Mouse (Mus musculus): ENCODE data around the gene Avil. TPM values are rescaled to one million over a fixed set of nuclear protein-coding genes. Genes with fewer than 3 reads are reported as not detected.
"Not testable (repeated sequence)": the region's sequence is repeated elsewhere in the genome, so short reads cannot be mapped to it uniquely, and the experiment has no call there.

The Avil gene
- total and polyA plus RNA-seq, 3 experiments = 10.1 to 49.7 (median 16.0) TPM

- Histone ChIP-seq H3K36me3 (ENCODE audit: control insufficient read depth in 1 of 2, insufficient read depth in 2 of 2, low read length in 2 of 2) (peaks cover 6 to 13% of the 10 kb centered on the region in 2 experiments), H3K9ac (ENCODE audit: control insufficient read depth, low read depth, low read length, poor library complexity, severe bottlenecking) (peak within 1 kb of the TSS; percentile 61), H3K27ac (ENCODE audit: control insufficient read depth, low read depth, low read length) (no peak within 1 kb of the TSS), H3K79me2 (ENCODE audit: control insufficient read depth, insufficient read depth, low read length, poor library complexity) (peaks cover 18% of the 10 kb centered on the region), H3K4me3 (ENCODE audit: control insufficient read depth in 1 of 2, insufficient read depth in 1 of 2, low read depth in 2 of 2, low read length in 2 of 2) (peak within 1 kb of the TSS; percentile 35 to 63), H3K27me3 (ENCODE audit: control insufficient read depth in 1 of 2, insufficient read depth in 2 of 2, low read length in 2 of 2) (no peaks in the 10 kb centered on the region), H3K4me1 (ENCODE audit: control insufficient read depth in 1 of 2, insufficient read depth in 2 of 2, low read length in 2 of 2) (peaks cover 3 to 18% of the 10 kb centered on the region in 2 experiments; a peak in 3 of 4 replicates), H3K9me3 (replicated peaks; ENCODE audit: insufficient read depth, low read length) (no peaks in the 10 kb centered on the region)
- peak; percentile 73 for DNase-seq (ENCODE audit: low read depth, low spot score)
- TF ChIP-seq RAD21 (IDR thresholded peaks at IDR 0.05; ENCODE audit: low read depth, low read length) = no peak
- peak; percentile 77 for TF ChIP-seq NRF1 (IDR thresholded peaks at IDR 0.05; ENCODE audit: insufficient read depth, low read depth, low read length, poor library complexity, severe bottlenecking)
- TF ChIP-seq MAZ (IDR thresholded peaks at IDR 0.05; ENCODE audit: low read depth, low read length) = peak; percentile 86; the same call in 1 of the 2 replicates
- TF ChIP-seq SIN3A (IDR thresholded peaks at IDR 0.05; ENCODE audit: low read length) = 0 out of 2 replicates have a peak, but pooled peaks have one; percentile 5
Measured at GRCm38 (mm10) chr10:127059968-127060916, 59.7 kb downstream of the Avil start, which contains the start of gene March9. March9 (minus strand) TSS chr10:127060184.

DNA sequence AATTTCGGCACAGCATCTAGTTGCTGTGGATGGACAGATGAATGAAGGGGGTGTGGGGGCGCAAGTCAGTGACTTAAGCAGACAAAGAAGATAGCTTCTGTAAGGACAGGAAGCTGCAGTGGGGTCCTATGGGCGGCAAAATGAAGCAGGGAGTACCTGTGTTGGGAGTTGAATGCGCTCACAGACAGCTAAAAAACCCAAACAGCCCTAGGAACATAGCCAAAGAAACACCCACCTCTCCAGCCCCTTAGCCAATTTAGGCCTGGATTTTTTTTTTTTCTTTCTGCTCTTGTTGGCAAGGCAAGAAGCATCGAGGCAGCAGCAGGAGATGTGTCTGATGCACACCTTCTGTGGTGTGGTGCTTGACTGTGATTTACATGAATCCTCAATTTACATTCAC is 60.6 kb downstream of the Avil start:
- peaks cover 21% of the 10 kb centered on the region for H3K79me2 ChIP-seq (ENCODE audit: control insufficient read depth, insufficient read depth, low read length, poor library complexity)
- peaks cover 3 to 21% of the 10 kb centered on the region in 2 experiments; a peak in 3 of 4 replicates for H3K4me1 ChIP-seq (ENCODE audit: control insufficient read depth in 1 of 2, insufficient read depth in 2 of 2, low read length in 2 of 2)
- no peak for DNase-seq (ENCODE audit: low read depth, low spot score)
- no peak overlapping the region for H3K4me3 ChIP-seq (ENCODE audit: control insufficient read depth in 1 of 2, insufficient read depth in 1 of 2, low read depth in 2 of 2, low read length in 2 of 2)
- peaks cover 12 to 20% of the 10 kb centered on the region in 2 experiments for H3K36me3 ChIP-seq (ENCODE audit: control insufficient read depth in 1 of 2, insufficient read depth in 2 of 2, low read length in 2 of 2)
- TF ChIP-seq E2F4 (IDR thresholded peaks at IDR 0.05; ENCODE audit: borderline replicate concordance, low read depth, low read length) (no peak), POLR2AphosphoS2 (IDR thresholded peaks at IDR 0.05; ENCODE audit: low read length) (no peak)
- H3K9ac ChIP-seq (ENCODE audit: control insufficient read depth, low read depth, low read length, poor library complexity, severe bottlenecking) = no peak overlapping the region
- H3K9me3 ChIP-seq (replicated peaks; ENCODE audit: insufficient read depth, low read length) = no peaks in the 10 kb centered on the region
- no peaks in the 10 kb centered on the region for H3K27me3 ChIP-seq (ENCODE audit: control insufficient read depth in 1 of 2, insufficient read depth in 2 of 2, low read length in 2 of 2)
- no peak overlapping the region for H3K27ac ChIP-seq (ENCODE audit: control insufficient read depth, low read depth, low read length)

DNA sequence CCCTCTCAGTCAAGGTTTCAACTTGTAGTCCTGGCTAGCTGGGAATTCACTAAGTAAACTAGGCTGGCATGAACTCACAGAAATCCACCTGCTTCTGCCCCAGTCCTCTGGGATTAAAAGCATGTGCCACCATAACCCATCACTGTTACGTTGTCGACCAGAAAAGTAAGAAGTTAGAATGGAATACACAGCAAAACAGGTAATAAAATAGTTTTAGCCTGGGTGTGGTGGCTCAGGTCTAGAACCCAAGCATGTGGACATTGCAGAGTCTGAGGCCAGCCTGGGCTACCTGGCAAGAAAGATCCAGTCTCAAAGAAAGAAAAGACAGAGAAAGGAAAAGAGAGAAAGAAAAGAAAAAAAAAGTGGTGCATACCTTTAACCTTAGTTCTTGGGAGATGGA is 61.0 kb downstream of the Avil start:
- no peak for DNase-seq (ENCODE audit: low read depth, low spot score)
- H3K27me3 ChIP-seq (ENCODE audit: control insufficient read depth in 1 of 2, insufficient read depth in 2 of 2, low read length in 2 of 2) = no peaks in the 10 kb centered on the region

GRCm38 (mm10) chr10:127062101-127062500 is 61.6 kb downstream of the Avil start:
- H3K4me1 ChIP-seq (ENCODE audit: control insufficient read depth in 1 of 2, insufficient read depth in 2 of 2, low read length in 2 of 2) = peaks cover 3 to 21% of the 10 kb centered on the region in 2 experiments
- not testable (repeated sequence) for H3K27ac ChIP-seq (ENCODE audit: control insufficient read depth, low read depth, low read length); H3K9me3 ChIP-seq (replicated peaks; ENCODE audit: insufficient read depth, low read length); H3K4me3 ChIP-seq (ENCODE audit: control insufficient read depth in 1 of 2, insufficient read depth in 1 of 2, low read depth in 2 of 2, low read length in 2 of 2); H3K27me3 ChIP-seq (ENCODE audit: control insufficient read depth in 1 of 2, insufficient read depth in 2 of 2, low read length in 2 of 2); DNase-seq (ENCODE audit: low read depth, low spot score)
- peak overlapping the region; percentile 30; the same call in 1 of the 2 replicates for H3K9ac ChIP-seq (ENCODE audit: control insufficient read depth, low read depth, low read length, poor library complexity, severe bottlenecking)
- H3K36me3 ChIP-seq (ENCODE audit: control insufficient read depth in 1 of 2, insufficient read depth in 2 of 2, low read length in 2 of 2) = peaks cover 12 to 24% of the 10 kb centered on the region in 2 experiments
- peaks cover 21% of the 10 kb centered on the region for H3K79me2 ChIP-seq (ENCODE audit: control insufficient read depth, insufficient read depth, low read length, poor library complexity)

More for the DNA sequence above, 61.0 kb downstream of the Avil start:
- no peak for TF ChIP-seq TAL1 (IDR thresholded peaks at IDR 0.05; ENCODE audit: low read length)
- TF ChIP-seq MYC (IDR thresholded peaks at IDR 0.05; ENCODE audit: low read depth, low read length) = no peak
- no peak for TF ChIP-seq MEF2A (IDR thresholded peaks at IDR 0.05; ENCODE audit: extremely low read depth, insufficient replicate concordance, low read depth, low read length, poor library complexity, severe bottlenecking)
- TF ChIP-seq CTCF (IDR thresholded peaks at IDR 0.05 in 2 of 3, conservative IDR thresholded peaks at IDR 0.05 in 1 of 3; ENCODE audit: control insufficient read depth in 1 of 3, insufficient read depth in 1 of 3, low read depth in 2 of 3, low read length in 3 of 3, poor library complexity in 1 of 3, severe bottlenecking in 1 of 3) = no peak
- no peak for TF ChIP-seq MAFK (IDR thresholded peaks at IDR 0.05; ENCODE audit: borderline replicate concordance, low read depth, low read length)
- no peak for TF ChIP-seq CHD2 (IDR thresholded peaks at IDR 0.05; ENCODE audit: low read length)
- no peak for TF ChIP-seq EP300 (IDR thresholded peaks at IDR 0.05; ENCODE audit: low read depth in 1 of 2, low read length in 2 of 2)
- no peak for TF ChIP-seq USF2 (IDR thresholded peaks at IDR 0.05; ENCODE audit: borderline replicate concordance in 1 of 2, insufficient read depth in 1 of 2, low read depth in 1 of 2, low read length in 2 of 2)
- no peak for TF ChIP-seq CHD1 (IDR thresholded peaks at IDR 0.05; ENCODE audit: low read depth, low read length)
- TF ChIP-seq UBTF (IDR thresholded peaks at IDR 0.05; ENCODE audit: borderline replicate concordance, insufficient read depth, low read depth, low read length) = no peak
- no peak for TF ChIP-seq ZMIZ1 (IDR thresholded peaks at IDR 0.05; ENCODE audit: low read depth, low read length)
- TF ChIP-seq ETS1 (IDR thresholded peaks at IDR 0.05; ENCODE audit: low read depth, low read length) = no peak
- TF ChIP-seq SIN3A (IDR thresholded peaks at IDR 0.05; ENCODE audit: low read length) = no peak
- no peak for TF ChIP-seq ELF1 (IDR thresholded peaks at IDR 0.05; ENCODE audit: low read depth, low read length)
- no peak for TF ChIP-seq USF1 (IDR thresholded peaks at IDR 0.05; ENCODE audit: low read depth, low read length)
- no peak for TF ChIP-seq ZNF384 (IDR thresholded peaks at IDR 0.05; ENCODE audit: low read depth, low read length)
- no peak for TF ChIP-seq HCFC1 (IDR thresholded peaks at IDR 0.05; ENCODE audit: low read depth, low read length)
- no peak overlapping the region for H3K27ac ChIP-seq (ENCODE audit: control insufficient read depth, low read depth, low read length)
- H3K9ac ChIP-seq (ENCODE audit: control insufficient read depth, low read depth, low read length, poor library complexity, severe bottlenecking) = no peak overlapping the region
- H3K4me3 ChIP-seq (ENCODE audit: control insufficient read depth in 1 of 2, insufficient read depth in 1 of 2, low read depth in 2 of 2, low read length in 2 of 2) = no peak overlapping the region
- peaks cover 12 to 20% of the 10 kb centered on the region in 2 experiments for H3K36me3 ChIP-seq (ENCODE audit: control insufficient read depth in 1 of 2, insufficient read depth in 2 of 2, low read length in 2 of 2)
- H3K79me2 ChIP-seq (ENCODE audit: control insufficient read depth, insufficient read depth, low read length, poor library complexity) = peaks cover 21% of the 10 kb centered on the region
- H3K4me1 ChIP-seq (ENCODE audit: control insufficient read depth in 1 of 2, insufficient read depth in 2 of 2, low read length in 2 of 2) = peaks cover 3 to 21% of the 10 kb centered on the region in 2 experiments; a peak in 3 of 4 replicates
- no peaks in the 10 kb centered on the region for H3K9me3 ChIP-seq (replicated peaks; ENCODE audit: insufficient read depth, low read length)
